Mouse (Mus musculus) lung, adult 2 months (tissue): ENCODE data around the gene Ccdc15.

Source experiments
- CTCF ChIP-seq: fragments of 200-500 bp; IDR thresholded peaks from 2 replicates; pipeline ENCODE4 v1.5.1; 2011; ENCODE audit warnings: mild to moderate bottlenecking, low read length, control low read depth; ENCODE audit not compliant: insufficient read depth
- POLR2A ChIP-seq: fragments of 200-500 bp; IDR thresholded peaks from 2 replicates; pipeline ENCODE4 v1.6.1; 2011; ENCODE audit warnings: low read depth, mild to moderate bottlenecking, control low read depth, low read length, borderline replicate concordance; ENCODE audit errors: extremely low read depth

GRCm38 (mm10) chr9:37232201-37233195, 115.7 kb downstream of the Ccdc15 start:
- TF ChIP-seq POLR2A (no peak), CTCF (no peak)
